Mouse (Mus musculus) kidney, adult 18-20 months (tissue): ENCODE results near the gene Gm20518.

Source experiments
- DNase-seq: peaks from one replicate; pipeline ENCODE4 v3.0.0; 2021

The Gm20518 gene

GRCm38 (mm10) chr16:17891567-17891959 lies at the start of gene Gm20518:
Gm20518 (minus strand) TSS chr16:17891671.
- peak; percentile 99 for DNase-seq

- DNase-seq: no peak
Measured at GRCm38 (mm10) chr16:17939255-17939751, 47.8 kb upstream of the Gm20518 start.

- DNase-seq: peak; percentile 77
Measured at GRCm38 (mm10) chr16:17938821-17939220, 47.4 kb upstream of the Gm20518 start.

- no peak for DNase-seq
Measured at GRCm38 (mm10) chr16:17938187-17938586, 46.7 kb upstream of the Gm20518 start.

GRCm38 (mm10) chr16:17936776-17937175 lies 45.3 kb upstream of the Gm20518 start:
- no peak for DNase-seq

DNA sequence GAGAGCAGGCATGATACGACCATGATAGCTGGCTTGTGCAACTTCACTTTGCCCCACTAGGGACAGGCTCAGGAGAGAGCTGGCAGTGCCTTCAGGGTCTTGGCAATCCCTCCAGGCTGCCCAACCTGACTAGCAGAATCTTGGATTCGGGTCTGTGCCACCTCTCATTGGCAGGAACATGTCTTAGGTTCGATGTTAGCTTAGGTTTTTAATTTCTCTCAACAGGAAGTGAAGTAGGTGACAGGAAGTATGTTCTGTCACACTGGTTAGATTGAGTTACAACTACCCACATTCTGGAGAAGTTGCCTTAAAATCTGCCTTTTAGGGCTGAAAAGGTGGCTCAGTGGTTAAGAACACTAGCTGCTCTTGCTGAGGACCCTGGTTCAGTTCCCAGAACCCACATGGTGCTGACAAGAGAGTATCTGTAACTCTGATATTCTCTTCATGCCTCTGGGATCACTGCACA lies 43.0 kb upstream of the Gm20518 start:
- no peak for DNase-seq

DNA sequence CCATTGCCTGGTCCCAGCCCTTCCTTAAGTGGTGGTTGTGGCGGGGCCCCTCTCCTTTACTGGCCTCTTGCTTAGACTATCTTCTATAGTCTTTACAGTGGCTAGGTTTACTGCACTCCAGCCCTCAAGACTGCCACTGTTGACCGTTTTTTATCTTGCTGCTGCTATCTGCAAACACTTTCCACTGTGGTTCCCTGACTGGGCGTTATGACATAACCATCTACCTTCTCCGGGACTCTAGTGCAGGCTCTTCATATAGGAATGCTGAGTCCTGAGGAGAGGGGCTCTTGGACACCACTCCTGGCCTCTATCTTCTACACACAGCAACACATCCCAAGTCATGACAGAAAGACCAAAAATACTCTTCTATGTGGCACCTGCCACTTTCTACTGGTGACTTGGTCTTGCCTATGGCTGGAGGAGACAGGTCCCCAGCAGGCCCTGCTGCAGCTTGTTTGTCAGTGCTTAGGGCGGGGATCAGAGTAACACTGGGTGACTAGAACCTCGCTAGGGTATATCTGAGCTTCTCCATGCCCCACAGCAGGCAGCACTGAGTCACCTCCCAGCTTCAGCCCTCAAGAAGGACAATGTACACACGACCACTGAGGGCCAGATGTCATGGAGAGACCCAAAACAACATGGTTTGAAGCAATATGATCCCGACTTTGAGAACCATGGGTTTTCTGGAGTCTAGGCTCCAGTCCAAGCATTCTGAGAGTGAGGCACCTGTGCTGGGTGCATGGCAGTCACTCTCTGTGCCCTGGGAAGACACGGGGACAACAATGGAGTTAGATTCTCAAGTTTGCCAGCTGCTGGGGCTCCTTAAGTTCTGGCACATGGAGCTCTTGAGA lies 42.3 kb upstream of the Gm20518 start:
- no peak for DNase-seq

DNA sequence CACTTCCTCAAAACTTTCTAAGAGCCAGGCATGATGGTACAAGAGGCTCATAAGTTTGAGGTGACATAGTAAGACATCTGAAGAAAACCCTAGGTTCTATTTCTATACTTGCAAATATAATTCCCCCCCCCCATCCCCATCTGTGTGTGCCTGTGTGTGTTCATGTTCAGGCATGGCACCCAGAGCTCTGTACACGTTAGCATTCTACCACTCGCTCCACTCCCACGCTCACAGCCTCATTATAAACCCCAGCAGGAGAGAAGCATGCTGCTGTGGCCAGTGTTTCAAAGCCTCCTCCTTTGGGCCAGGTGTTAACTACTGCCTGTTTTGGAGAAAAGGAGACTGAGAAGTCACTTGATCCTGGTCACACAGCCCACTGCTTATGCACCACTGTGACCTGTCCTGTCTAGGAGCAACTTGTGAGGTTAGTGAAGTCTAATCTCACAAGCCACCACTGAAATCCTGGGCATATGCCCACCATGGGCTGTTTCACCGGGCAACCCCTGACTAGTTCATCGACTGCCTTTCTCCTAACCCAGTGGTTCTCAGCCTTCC lies 40.5 kb upstream of the Gm20518 start:
- no peak for DNase-seq

- no peak for DNase-seq
Measured at GRCm38 (mm10) chr16:17929631-17930030, 38.2 kb upstream of the Gm20518 start.

DNA sequence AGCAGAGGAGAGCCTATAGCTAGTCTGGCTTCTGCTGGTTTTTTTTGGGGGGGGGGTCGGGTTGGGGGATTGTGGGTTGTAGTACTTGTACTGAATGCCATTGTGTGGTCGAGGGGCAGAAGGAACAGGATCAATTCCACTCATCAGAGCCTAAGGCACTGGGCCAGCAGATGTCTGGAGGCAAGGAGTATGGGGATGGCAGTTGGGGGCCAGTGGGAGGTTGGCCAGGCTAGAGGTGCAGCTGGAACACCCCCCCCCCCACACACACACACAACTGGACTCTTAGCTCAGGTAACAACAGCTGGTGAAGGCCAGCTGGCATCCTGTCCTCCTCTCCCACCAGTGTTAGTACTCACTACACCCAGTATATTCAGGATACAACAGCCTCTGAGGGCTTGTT lies 37.7 kb upstream of the Gm20518 start:
- no peak for DNase-seq

GRCm38 (mm10) chr16:17928627-17929104 lies 37.2 kb upstream of the Gm20518 start:
- peak; percentile 71 for DNase-seq

DNA sequence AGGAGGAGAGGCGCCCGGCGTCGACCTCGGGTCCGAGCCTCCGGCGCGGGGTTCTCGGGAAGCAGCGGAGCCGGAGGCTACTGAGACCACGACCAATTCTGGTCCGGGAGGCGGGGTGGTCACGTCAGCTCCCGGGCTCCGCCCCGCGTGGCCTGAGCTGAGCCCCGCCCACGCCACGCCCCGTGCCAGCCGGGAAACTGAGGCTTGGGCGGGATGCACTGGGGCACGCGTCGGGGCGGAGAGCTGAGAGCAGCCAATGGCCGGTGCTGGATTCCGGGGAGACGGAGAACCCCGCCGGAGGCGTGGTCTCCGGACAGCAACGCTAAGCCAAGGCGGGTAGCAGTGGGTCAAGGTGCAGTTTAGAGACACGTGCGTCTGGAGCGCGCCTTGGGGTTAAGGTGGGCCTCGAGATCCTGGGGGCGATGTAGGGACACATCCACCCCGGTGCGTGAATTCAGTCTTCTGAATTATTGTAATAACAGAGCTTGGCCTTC lies 36.7 kb upstream of the Gm20518 start, which contains the start of gene Slc25a1:
Gene Slc25a1 (minus strand): TSS at position 133 of the 494 bp plus-strand sequence.
- peak; percentile 84 for DNase-seq

DNA sequence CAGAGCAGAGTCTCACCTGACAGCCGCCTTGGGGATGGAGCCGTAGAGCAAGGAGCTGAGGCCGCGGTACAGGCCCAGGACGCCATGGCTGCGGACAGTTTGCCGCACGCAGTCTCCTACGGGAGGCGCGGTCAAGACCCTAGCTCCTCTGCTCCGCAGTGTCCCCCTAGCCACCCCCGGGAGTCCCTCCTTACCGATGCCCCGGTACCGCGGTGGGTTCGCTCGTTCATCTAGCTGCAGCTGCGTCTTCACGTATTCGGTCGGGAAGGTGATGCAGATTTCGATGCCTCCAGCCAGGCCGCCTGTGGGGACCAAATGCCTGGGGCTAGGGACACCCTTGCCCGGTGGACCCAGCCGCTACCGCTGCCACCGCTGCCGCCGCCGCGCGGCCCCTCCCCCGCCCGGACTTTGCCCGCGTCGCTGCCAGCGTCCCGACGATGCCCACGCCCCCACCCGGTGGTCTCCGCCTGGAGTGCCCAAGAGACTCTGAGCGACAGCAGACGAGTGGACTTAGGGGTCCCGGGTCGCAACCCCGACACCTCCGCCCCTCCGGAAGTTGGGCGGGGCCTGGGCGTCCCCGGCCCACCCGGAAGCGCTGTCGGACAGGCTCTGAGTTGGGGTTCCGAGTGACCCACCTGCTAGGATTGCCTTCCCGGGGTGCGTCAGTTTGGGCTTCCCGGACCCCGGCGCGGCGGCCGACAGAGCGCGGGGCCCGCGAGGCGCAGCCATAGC lies 36.0 kb upstream of the Gm20518 start:
- DNase-seq: peak; percentile 41

- DNase-seq: no peak
Measured at GRCm38 (mm10) chr16:17922163-17922538, 30.7 kb upstream of the Gm20518 start.

GRCm38 (mm10) chr16:17921325-17922162 lies 30.1 kb upstream of the Gm20518 start:
- DNase-seq: peak; percentile 94

- no peak for DNase-seq
Measured at GRCm38 (mm10) chr16:17920586-17920985, 29.1 kb upstream of the Gm20518 start.

GRCm38 (mm10) chr16:17914307-17915249 lies 23.1 kb upstream of the Gm20518 start, which contains the start of gene Gsc2:
Gsc2 (minus strand) TSS chr16:17915059.
- DNase-seq: no peak

DNA sequence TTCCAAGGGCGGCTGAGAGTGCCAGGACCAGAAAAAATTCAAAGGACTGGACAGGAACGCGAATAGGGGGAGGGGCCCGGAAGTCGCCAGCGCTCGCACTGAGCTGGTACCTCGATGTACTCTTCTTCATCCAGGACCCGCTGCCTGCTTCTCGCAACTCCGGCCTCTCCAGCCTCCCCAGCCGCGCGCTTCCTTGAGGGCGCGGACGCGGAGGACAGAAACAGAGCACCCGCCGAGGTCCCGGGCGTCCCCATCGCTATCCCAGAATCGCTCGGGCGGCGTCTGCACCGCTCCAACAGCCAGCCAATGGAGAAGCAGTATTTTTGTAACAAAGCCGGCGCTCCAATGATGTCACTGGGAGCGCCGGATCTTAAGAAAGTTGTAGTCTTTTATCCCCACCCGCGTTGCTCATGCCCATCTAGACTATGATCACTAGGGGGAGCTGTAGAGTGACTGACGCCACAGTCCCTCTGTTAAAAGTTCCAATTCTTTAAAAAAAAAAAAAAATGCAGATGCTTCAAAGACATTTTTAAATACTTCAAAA lies 19.7 kb upstream of the Gm20518 start, which contains the start of gene Ess2:
Gene Ess2 (minus strand): TSS at position 297 of the 544 bp plus-strand sequence.
- peak; percentile 92 for DNase-seq

GRCm38 (mm10) chr16:17898462-17898861 lies 7.0 kb upstream of the Gm20518 start, which contains the start of the genes Dgcr2 and Tssk2:
Dgcr2 (minus strand) TSS chr16:17898562.
Tssk2 (plus strand) TSS chr16:17898637.
- DNase-seq: no peak

DNA sequence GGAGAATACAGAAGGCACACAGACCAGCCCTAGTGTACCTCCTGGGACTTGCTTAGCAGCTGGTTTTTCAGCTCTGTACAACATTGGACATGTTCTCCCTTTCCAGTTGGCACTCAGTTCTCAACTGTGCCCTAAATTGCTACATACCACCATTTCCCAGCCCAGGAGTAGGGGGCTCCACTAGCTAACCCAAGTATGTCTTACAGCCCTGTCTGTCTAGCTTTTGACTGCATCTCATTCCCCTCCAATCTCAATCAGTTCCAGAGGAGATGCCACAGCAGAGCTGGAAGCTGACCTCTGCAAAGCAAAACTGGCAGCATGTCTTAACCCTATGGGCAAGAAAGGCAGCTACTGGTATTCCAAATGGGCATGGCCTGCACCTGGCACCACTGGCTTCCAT lies 4.6 kb upstream of the Gm20518 start:
- no peak for DNase-seq
